Mouse (Mus musculus): ENCODE results near the gene Cyb561d2. TPM values are rescaled to one million over a fixed set of nuclear protein-coding genes. Genes with fewer than 3 reads are reported as not detected.
A peak's percentile ranks its signal among the peaks of the same experiment; 100 is the strongest.
"Not testable (repeated sequence)": the region's sequence is repeated elsewhere in the genome, so short reads cannot be mapped to it uniquely, and the experiment has no call there.

Gene Cyb561d2
- total RNA-seq (2021) = 10 to 100 TPM; 16.7 to 17.8 TPM
- long read RNA-seq, experiment 1, transcript Cyb561d2-205 (4 exons, 1,162 nt) = major isoform, 12 of 18 reads
- long read RNA-seq, experiment 1, partial matches to known transcripts = 0 of 18 reads
- long read RNA-seq, experiment 1, other reads (novel, unspliced or antisense) = 1 of 18 reads
- long read RNA-seq, experiment 2, transcript Cyb561d2-205 (4 exons, 1,162 nt) = major isoform, 13 of 27 reads
- long read RNA-seq, experiment 2, partial matches to known transcripts = 2 of 27 reads
- long read RNA-seq, experiment 2, other reads (novel, unspliced or antisense) = 6 of 27 reads

- peak; percentile 94 to 95 for DNase-seq (ENCODE audit: low spot score in 2 of 2)
Observed at GRCm38 (mm10) chr9:107541474-107542351, at the start of gene Cyb561d2, which contains the start of gene Nprl2. Cyb561d2 (minus strand) TSS chr9:107542193. Nprl2 (plus strand) TSS chr9:107542226.

GRCm38 (mm10) chr9:107590773-107591060 lies 48.7 kb upstream of the Cyb561d2 start:
- no peak for DNase-seq (ENCODE audit: low spot score in 2 of 2)

GRCm38 (mm10) chr9:107590058-107590772 lies 48.2 kb upstream of the Cyb561d2 start:
- no peak for DNase-seq (ENCODE audit: low spot score in 2 of 2)

- no peak for DNase-seq (ENCODE audit: low spot score in 2 of 2)
Observed at GRCm38 (mm10) chr9:107587833-107588639, 46.0 kb upstream of the Cyb561d2 start.

- peak; percentile 91 to 99 for DNase-seq (ENCODE audit: low spot score in 2 of 2)
Observed at GRCm38 (mm10) chr9:107586974-107587832, 45.2 kb upstream of the Cyb561d2 start, which contains the start of gene Ifrd2. Ifrd2 (plus strand) TSS chr9:107587642.

- no peak for DNase-seq (ENCODE audit: low spot score in 2 of 2)
Observed at GRCm38 (mm10) chr9:107586504-107586903, 44.5 kb upstream of the Cyb561d2 start.

- DNase-seq (ENCODE audit: low spot score in 2 of 2) = no peak
Observed at GRCm38 (mm10) chr9:107583174-107583573, 41.2 kb upstream of the Cyb561d2 start.

GRCm38 (mm10) chr9:107582509-107583062 lies 40.6 kb upstream of the Cyb561d2 start:
- no peak for DNase-seq (ENCODE audit: low spot score in 2 of 2)

GRCm38 (mm10) chr9:107581584-107581983 lies 39.6 kb upstream of the Cyb561d2 start:
- DNase-seq (ENCODE audit: low spot score in 2 of 2) = no peak

- DNase-seq (ENCODE audit: low spot score in 2 of 2) = peak; percentile 84 to 92
Observed at GRCm38 (mm10) chr9:107580501-107581317, 38.7 kb upstream of the Cyb561d2 start, which contains the start of gene Hyal3. Hyal3 (plus strand) TSS chr9:107580818.

GRCm38 (mm10) chr9:107579023-107579900 lies 37.3 kb upstream of the Cyb561d2 start:
- no peak for DNase-seq (ENCODE audit: low spot score in 2 of 2)

- DNase-seq (ENCODE audit: low spot score in 2 of 2) = no peak
Observed at GRCm38 (mm10) chr9:107578587-107578986, 36.6 kb upstream of the Cyb561d2 start, which contains the start of gene Naa80. Naa80 (plus strand) TSS chr9:107578887.

GRCm38 (mm10) chr9:107577871-107578270 lies 35.9 kb upstream of the Cyb561d2 start:
- DNase-seq (ENCODE audit: low spot score in 2 of 2) = no peak

GRCm38 (mm10) chr9:107576357-107577107 lies 34.5 kb upstream of the Cyb561d2 start, which contains the start of gene Hyal1:
Hyal1 (plus strand) TSS chr9:107576927.
- peak in 1 of 2 experiments; percentile 51 for DNase-seq (ENCODE audit: low spot score in 2 of 2)

- no peak for DNase-seq (ENCODE audit: low spot score in 2 of 2)
Observed at GRCm38 (mm10) chr9:107575579-107576356, 33.8 kb upstream of the Cyb561d2 start.

- not testable (repeated sequence) for DNase-seq (ENCODE audit: low spot score in 2 of 2)
Observed at GRCm38 (mm10) chr9:107573774-107574173, 31.8 kb upstream of the Cyb561d2 start.

Data from layer of hippocampus, postnatal 14 days (tissue).